Mouse (Mus musculus): ENCODE results near the gene Cadps. TPM values are rescaled to one million over a fixed set of nuclear protein-coding genes. Genes with fewer than 3 reads are reported as not detected.
A peak's percentile ranks its signal among the peaks of the same experiment; 100 is the strongest.

Gene Cadps
- polyA plus RNA-seq, 1 experiment from 2014 or later = 0.03 TPM

DNA sequence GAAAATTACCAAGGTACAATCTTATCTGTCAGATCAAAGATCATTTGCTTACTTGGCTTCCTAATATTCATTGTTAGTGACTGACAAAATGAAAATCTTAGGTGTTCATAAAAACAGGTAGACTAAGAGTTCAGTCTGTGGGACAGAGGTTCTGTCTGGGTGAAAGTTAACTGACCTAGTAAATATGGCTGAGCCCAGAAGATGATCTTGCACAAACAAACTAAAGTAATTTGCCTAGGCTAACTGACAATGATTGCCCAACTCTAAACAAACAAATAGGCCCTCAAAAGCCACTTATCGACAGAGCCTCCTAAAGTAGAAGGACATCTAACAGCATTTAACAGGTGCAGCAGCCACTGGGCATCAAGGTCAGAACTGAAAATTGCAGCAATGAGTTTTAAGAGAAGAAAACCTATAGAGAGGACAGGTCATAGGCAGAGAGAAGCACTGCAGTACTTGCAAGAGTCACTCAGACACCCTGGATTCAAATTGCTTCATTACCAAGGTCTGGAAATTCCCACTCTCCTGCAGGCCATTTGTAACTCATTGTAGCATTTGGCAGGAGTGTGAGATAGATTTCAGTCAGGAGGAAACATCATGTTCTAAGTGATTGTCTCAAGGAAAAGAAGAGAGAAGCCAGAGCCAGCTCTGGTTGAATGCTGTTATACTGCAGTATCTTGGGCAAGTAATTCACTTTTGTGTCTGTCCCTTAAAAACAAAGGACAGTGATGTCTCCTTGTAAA, 100.3 kb downstream of the Cadps start:
- H3K4me2 ChIP-seq = no peak overlapping the region
- DNase-seq (no peak), ATAC-seq (ENCODE audit: low read depth) (no peak)
- 65% methylated on average over 1 of the region's 1 CpGs for WGBS (ENCODE audit: insufficient replicate concordance)
- H3K36me3 ChIP-seq = no peaks in the 10 kb centered on the region
- no peaks in the 10 kb centered on the region for H3K4me1 ChIP-seq (replicated peaks)
- H3K9me3 ChIP-seq (replicated peaks) = no peaks in the 10 kb centered on the region
- H3K9ac ChIP-seq = no peak overlapping the region
- no peak overlapping the region for H3K27ac ChIP-seq
- no peaks in the 10 kb centered on the region for H3K27me3 ChIP-seq
- no peak overlapping the region for H3K4me3 ChIP-seq (replicated peaks)

DNA sequence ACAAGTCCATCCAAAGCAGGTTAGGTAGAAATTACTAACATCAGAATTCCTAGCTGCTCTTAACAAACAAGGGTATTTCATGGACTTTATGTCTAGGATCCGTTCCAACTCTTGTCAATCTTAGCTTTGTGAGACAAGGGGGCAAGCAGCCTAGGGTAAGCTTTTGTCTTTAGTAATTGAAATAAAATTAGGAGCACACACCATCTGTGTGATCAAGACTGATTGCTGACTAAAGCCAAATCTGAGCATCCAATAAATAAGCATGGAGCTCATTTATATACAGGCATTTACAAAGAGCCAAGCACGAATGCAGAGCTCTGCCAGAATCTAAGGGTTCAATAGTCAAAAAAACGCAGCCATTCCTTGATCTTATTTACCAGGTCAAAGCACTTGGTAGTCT, 104.1 kb downstream of the Cadps start:
- ATAC-seq (ENCODE audit: low read depth) (no peak), DNase-seq (no peak)
- no peaks in the 10 kb centered on the region for H3K27me3 ChIP-seq
- H3K4me3 ChIP-seq (replicated peaks) = no peak overlapping the region
- no peaks in the 10 kb centered on the region for H3K9me3 ChIP-seq (replicated peaks)
- H3K4me1 ChIP-seq (replicated peaks) = no peaks in the 10 kb centered on the region
- H3K27ac ChIP-seq = no peak overlapping the region
- H3K9ac ChIP-seq = no peak overlapping the region
- WGBS (ENCODE audit: insufficient replicate concordance) = 47% methylated on average over 3 of the region's 3 CpGs
- no peaks in the 10 kb centered on the region for H3K36me3 ChIP-seq
- no peak overlapping the region for H3K4me2 ChIP-seq

DNA sequence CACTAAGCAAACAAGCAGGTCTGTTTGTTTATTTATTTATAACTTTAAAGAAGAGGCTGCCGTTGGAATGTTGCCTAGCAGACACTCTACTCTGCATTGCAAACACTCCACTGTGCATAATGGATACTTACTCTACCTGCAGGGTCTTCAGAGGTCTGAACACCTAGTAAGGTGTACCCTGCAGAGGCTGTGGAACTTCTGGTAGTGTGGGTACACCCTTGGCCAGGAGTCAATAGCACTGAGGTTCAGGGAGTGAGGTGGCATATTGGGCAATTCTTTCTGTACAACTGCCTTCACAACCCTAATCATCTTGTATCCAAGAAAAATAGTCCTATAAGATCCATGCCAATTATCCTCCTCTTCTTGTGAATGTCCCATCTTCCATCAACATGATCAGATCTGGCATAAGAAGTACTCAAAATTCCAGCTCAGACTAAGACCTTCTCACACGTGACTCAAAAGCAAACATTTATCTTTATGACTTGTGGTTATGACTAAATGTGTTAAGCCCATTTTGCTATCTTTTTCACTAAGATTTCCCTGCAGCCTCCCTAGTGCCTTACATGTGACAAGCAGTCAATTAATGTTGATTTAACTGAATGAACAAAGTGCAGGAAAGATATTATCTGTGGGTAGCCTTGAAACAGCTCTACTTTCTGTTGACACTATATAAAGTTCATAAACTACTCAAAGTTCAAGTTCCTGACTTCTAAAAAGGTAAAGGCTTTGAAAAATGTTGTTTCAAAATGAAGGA, 106.8 kb downstream of the Cadps start:
- 54% methylated on average over 2 of the region's 2 CpGs for WGBS (ENCODE audit: insufficient replicate concordance)
- Histone ChIP-seq H3K27ac (no peak overlapping the region), H3K9ac (no peak overlapping the region), H3K9me3 (replicated peaks) (no peaks in the 10 kb centered on the region), H3K27me3 (no peaks in the 10 kb centered on the region), H3K4me1 (replicated peaks) (no peaks in the 10 kb centered on the region), H3K4me2 (no peak overlapping the region), H3K36me3 (no peaks in the 10 kb centered on the region), H3K4me3 (replicated peaks) (no peak overlapping the region)
- ATAC-seq (ENCODE audit: low read depth) (no peak), DNase-seq (no peak)

DNA sequence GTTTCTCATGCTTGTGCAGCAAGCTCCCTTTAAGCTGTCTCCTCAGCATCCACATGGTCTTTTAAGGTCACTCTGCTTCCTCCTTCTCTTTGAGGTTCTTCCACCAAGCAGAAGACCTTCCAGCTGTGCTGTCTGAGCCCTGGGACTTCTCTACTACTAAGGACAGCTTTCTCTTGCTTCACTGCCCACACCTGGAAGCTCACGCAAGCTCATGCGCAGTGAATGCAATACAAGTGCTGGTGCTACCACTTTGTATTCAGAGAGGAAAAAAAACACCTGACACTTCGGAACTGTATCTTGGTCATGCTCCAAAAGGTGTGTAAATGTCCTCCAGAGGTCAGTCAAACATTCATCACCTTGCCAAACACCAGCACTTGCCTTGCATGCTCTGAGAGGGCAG, 115.5 kb downstream of the Cadps start:
- Histone ChIP-seq H3K9ac (no peak overlapping the region), H3K27ac (no peak overlapping the region), H3K27me3 (no peaks in the 10 kb centered on the region), H3K4me2 (no peak overlapping the region), H3K4me3 (replicated peaks) (no peak overlapping the region), H3K4me1 (replicated peaks) (no peaks in the 10 kb centered on the region), H3K9me3 (replicated peaks) (no peaks in the 10 kb centered on the region), H3K36me3 (no peaks in the 10 kb centered on the region)
- ATAC-seq (ENCODE audit: low read depth) (no peak), DNase-seq (no peak)
- WGBS (ENCODE audit: insufficient replicate concordance) = 62% methylated on average over 3 of the region's 3 CpGs

DNA sequence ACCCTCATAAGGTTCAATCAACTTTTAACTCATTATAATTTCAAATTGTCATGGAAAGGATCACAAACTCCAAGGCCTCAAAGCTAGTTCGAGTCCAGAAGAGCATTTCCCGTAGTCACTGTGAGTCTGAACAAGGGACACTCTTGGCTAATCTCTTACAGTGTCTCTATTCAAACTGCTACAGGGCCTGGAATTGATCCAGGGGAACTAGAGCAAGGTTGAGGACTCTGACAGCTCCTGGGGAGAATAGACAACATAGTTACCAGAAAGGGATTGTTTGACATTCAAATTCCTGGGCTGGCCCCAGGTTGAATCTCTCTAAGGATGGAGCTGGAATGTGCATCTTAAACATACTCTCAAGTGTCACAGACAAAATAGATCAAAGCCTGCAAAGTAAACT, 118.4 kb downstream of the Cadps start:
- Histone ChIP-seq H3K4me1 (replicated peaks) (no peaks in the 10 kb centered on the region), H3K36me3 (no peaks in the 10 kb centered on the region), H3K27ac (no peak overlapping the region), H3K9me3 (replicated peaks) (no peaks in the 10 kb centered on the region), H3K27me3 (no peaks in the 10 kb centered on the region), H3K4me2 (no peak overlapping the region), H3K4me3 (replicated peaks) (no peak overlapping the region), H3K9ac (no peak overlapping the region)
- 58% methylated on average over 2 of the region's 2 CpGs for WGBS (ENCODE audit: insufficient replicate concordance)
- ATAC-seq (ENCODE audit: low read depth) (no peak), DNase-seq (no peak)

DNA sequence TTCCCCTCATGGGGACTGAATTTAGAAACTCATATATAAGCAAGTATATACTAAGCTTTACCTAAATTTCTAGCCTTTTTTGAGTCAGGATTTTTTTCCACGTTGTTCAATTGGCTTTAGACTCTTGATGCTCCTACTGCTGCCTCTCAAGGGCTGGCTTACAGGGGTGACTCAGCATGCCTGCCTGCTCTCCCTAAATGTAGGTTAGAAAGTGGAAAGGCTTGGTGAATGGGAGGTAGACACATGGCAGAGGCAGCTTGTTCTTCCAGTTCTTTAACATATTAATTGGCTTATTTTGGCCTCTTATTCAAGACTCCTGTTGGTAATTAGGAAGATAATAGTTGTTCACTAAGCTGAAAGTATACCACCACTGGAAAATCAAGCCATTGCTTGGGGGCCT, 132.7 kb downstream of the Cadps start:
- Histone ChIP-seq H3K27me3 (no peaks in the 10 kb centered on the region), H3K36me3 (no peaks in the 10 kb centered on the region), H3K9me3 (replicated peaks) (no peaks in the 10 kb centered on the region), H3K4me1 (replicated peaks) (no peaks in the 10 kb centered on the region), H3K4me2 (no peak overlapping the region), H3K4me3 (replicated peaks) (no peak overlapping the region), H3K9ac (no peak overlapping the region), H3K27ac (no peak overlapping the region)
- DNase-seq = no peak
- ATAC-seq (ENCODE audit: low read depth) = no peak
- 31% methylated on average over 1 of the region's 1 CpGs for WGBS (ENCODE audit: insufficient replicate concordance)

DNA sequence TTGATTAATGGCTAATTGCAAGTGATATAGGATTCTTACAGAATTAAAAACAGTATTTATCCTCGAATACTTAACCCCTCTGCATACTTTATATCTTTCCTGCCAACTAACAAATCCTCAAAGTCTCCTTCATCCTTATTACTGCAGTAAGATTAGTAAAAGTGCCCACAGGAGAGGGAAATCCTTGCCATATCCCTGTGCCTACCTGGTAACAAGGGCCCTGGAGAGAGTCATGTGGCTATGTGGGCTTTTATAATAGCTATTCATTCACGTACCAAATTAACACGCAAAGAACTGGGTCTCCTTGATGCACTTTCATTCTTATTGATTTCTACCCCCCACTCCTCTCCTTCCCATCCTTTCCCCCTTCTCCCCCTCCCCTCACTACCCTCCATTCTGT, 137.9 kb downstream of the Cadps start:
- Histone ChIP-seq H3K9me3 (replicated peaks) (no peaks in the 10 kb centered on the region), H3K27me3 (no peaks in the 10 kb centered on the region), H3K4me2 (no peak overlapping the region), H3K27ac (no peak overlapping the region), H3K9ac (no peak overlapping the region), H3K4me3 (replicated peaks) (no peak overlapping the region), H3K36me3 (no peaks in the 10 kb centered on the region), H3K4me1 (replicated peaks) (no peaks in the 10 kb centered on the region)
- ATAC-seq (ENCODE audit: low read depth) = no peak
- DNase-seq = no peak
- 63% methylated on average over 3 of the region's 3 CpGs for WGBS (ENCODE audit: insufficient replicate concordance)

DNA sequence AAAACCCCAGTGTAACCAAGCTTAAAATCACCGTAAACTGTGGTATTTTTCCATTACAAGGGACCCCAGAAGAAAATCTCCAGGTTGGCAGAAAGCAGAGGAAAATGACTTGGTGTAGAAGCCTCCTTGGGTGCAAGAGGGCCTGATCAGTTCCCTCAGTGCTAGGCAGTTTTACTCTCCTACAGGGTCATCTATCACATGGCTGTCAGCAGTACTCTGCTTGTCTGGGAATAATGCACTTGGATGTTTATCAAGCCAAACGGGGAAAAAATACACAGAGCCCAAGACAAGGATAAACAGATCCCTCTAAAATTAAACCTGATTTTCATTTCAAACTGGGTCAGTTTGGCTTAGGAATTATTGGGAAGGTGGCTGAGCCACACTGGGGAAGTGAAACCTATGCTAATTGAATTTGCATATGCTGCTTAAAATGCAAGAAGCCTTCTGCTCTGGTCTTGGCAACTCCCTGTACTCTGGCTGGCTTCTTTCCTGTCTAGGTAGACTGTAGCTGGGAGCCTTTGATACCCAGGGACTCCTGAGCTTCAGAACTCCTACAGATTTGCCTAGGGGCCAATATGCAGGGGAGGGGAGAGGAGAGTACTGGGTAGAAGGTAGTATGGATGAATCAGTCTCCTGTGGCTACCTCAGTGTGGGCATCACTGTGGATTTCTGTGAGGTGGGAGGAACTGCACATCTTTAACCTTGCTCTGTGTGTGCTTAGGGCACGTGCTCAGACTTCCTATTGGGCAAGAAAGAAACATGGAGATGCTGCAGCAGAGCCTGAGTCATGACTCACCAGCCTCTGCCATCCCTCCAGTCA, 141.8 kb downstream of the Cadps start:
- Histone ChIP-seq H3K9ac (no peak overlapping the region), H3K36me3 (no peaks in the 10 kb centered on the region), H3K27ac (no peak overlapping the region), H3K4me2 (no peak overlapping the region), H3K4me3 (replicated peaks) (no peak overlapping the region), H3K27me3 (no peaks in the 10 kb centered on the region), H3K9me3 (replicated peaks) (no peaks in the 10 kb centered on the region), H3K4me1 (replicated peaks) (no peaks in the 10 kb centered on the region)
- DNase-seq (no peak), ATAC-seq (ENCODE audit: low read depth) (no peak)
- WGBS (ENCODE audit: insufficient replicate concordance) = 40% methylated on average over 3 of the region's 3 CpGs

DNA sequence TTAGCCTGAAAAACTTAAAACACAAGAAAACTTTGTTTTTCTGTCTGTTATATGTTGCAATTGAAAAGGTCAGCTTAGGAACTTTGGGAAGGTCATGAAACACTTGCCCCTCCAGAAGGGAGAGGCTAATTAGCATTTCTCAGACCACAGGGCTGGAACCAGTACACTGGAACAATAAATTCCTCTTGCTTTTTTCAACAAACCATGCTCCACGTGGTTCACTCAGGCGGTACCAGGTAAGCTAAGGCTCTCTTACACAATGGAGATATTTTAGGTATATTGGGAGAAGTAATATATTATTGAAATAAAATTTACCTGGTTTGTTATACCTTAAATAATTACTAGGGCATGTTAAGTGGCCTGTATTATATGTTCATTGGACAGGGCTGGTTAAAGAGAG, 161.4 kb downstream of the Cadps start:
- 58% methylated on average over 2 of the region's 2 CpGs for WGBS (ENCODE audit: insufficient replicate concordance)
- Histone ChIP-seq H3K27ac (no peak overlapping the region), H3K4me2 (no peak overlapping the region), H3K9me3 (replicated peaks) (no peaks in the 10 kb centered on the region), H3K4me3 (replicated peaks) (no peak overlapping the region), H3K9ac (no peak overlapping the region), H3K27me3 (no peaks in the 10 kb centered on the region), H3K4me1 (replicated peaks) (no peaks in the 10 kb centered on the region), H3K36me3 (no peaks in the 10 kb centered on the region)
- ATAC-seq (ENCODE audit: low read depth) = no peak
- DNase-seq = no peak

DNA sequence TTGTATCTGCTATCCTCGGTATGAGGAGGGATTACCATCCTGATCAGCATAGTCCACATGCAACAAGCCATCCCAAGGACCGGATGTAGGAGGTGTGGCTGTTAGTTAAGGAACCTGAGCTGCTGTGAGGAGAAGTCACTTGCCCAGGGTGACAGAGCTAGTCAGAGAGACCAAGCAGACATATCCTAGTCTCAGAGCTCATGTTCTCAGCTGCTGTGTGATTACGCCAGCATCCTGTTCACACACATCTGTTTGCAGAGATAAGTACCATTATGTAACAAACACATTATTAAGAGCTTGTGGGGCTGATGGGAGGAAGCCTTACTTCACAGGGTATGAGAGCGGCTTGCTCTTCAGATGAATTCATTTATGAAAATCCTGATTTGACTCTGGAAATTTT, 165.5 kb downstream of the Cadps start:
- H3K27me3 ChIP-seq = no peaks in the 10 kb centered on the region
- ATAC-seq (ENCODE audit: low read depth) (peak; percentile 39; the same call in 1 of the 2 replicates), DNase-seq (no peak)
- H3K36me3 ChIP-seq = no peaks in the 10 kb centered on the region
- no peak overlapping the region for H3K9ac ChIP-seq
- no peak overlapping the region for H3K4me2 ChIP-seq
- 22% methylated on average over 4 of the region's 4 CpGs for WGBS (ENCODE audit: insufficient replicate concordance)
- H3K27ac ChIP-seq = no peak overlapping the region
- H3K4me1 ChIP-seq (replicated peaks) = no peaks in the 10 kb centered on the region
- H3K9me3 ChIP-seq (replicated peaks) = no peaks in the 10 kb centered on the region
- H3K4me3 ChIP-seq (replicated peaks) = no peak overlapping the region

DNA sequence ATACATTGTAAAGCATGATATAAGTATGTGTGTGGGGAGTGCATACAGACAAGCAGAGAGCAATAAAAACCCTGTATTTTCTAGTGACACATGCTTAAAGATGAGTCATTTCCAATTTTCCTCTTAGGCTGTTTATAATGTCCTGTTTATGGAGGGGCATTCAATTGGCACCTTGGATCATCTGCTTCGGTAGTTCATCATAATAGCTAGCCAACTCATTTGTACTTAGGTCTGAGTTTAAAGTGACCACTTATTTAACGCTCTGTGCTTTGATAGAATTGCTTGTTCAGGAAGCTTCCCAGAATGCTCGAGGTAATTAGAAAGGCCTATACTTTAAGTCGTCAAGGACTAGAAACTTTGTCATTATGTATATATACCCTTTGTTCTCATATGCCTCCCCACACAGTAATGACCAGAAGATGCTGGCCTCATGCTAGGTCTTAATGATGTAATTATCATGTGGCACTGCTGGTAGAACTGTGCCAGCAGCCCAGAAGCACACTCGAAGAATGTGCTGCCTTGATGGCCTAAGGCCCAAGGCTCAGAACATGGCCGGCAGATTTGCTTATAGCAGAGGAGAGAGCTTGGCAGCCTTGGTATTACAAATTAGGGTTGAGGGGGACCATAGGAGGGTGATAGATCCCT, 179.9 kb downstream of the Cadps start:
- Histone ChIP-seq H3K36me3 (no peaks in the 10 kb centered on the region), H3K4me2 (no peak overlapping the region), H3K4me3 (replicated peaks) (no peak overlapping the region), H3K4me1 (replicated peaks) (no peaks in the 10 kb centered on the region), H3K9ac (no peak overlapping the region), H3K27me3 (no peaks in the 10 kb centered on the region), H3K27ac (no peak overlapping the region), H3K9me3 (replicated peaks) (no peaks in the 10 kb centered on the region)
- 63% methylated on average over 6 of the region's 6 CpGs for WGBS (ENCODE audit: insufficient replicate concordance)
- ATAC-seq (ENCODE audit: low read depth) (no peak), DNase-seq (no peak)

Data from liver, embryonic 13.5 days (tissue).